Mouse (Mus musculus): ENCODE measurements around the gene Lpp. TPM values are rescaled to one million over a fixed set of nuclear protein-coding genes. Genes with fewer than 3 reads are reported as not detected.

The Lpp gene
- polyA plus RNA-seq, 1 experiment = 176 TPM

DNA sequence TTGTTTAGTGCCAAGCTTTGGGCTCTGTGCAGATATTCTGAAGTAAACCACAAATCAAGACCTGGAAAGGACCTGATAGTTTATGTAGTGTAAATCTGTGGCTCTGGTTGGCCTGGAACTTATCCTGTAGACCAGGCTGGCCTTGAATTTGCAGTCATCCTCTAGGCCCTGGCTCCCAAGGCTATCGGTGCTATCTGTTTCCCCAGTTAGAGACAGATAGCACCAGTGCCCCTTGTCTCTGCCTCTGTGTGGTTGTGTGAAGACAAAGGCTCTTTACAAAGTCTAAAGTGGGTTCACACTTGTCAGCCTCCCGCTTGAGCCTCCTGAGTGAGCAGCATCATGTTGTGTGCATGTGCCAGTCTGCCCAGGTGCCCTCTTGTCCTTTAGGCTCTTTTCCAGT lies 104.1 kb downstream of the Lpp start:
- Histone ChIP-seq H3K36me3 (ENCODE audit: control insufficient read depth, insufficient read depth, low read length) (no peaks in the 10 kb centered on the region), H3K27me3 (ENCODE audit: control insufficient read depth, insufficient read depth, low read length) (no peaks in the 10 kb centered on the region), H3K4me3 (ENCODE audit: control insufficient read depth, low read depth, low read length) (no peak overlapping the region), H3K4me1 (ENCODE audit: control insufficient read depth, insufficient read depth, low read length) (no peaks in the 10 kb centered on the region), H3K27ac (ENCODE audit: control insufficient read depth, insufficient read depth, low read depth, low read length) (no peak overlapping the region)
- no peak for TF ChIP-seq POLR2A (IDR thresholded peaks at IDR 0.05; ENCODE audit: control insufficient read depth, low read depth, low read length)
- no peak for TF ChIP-seq CTCF (IDR thresholded peaks at IDR 0.05; ENCODE audit: control insufficient read depth, insufficient read depth, insufficient replicate concordance, low read depth, low read length)

DNA sequence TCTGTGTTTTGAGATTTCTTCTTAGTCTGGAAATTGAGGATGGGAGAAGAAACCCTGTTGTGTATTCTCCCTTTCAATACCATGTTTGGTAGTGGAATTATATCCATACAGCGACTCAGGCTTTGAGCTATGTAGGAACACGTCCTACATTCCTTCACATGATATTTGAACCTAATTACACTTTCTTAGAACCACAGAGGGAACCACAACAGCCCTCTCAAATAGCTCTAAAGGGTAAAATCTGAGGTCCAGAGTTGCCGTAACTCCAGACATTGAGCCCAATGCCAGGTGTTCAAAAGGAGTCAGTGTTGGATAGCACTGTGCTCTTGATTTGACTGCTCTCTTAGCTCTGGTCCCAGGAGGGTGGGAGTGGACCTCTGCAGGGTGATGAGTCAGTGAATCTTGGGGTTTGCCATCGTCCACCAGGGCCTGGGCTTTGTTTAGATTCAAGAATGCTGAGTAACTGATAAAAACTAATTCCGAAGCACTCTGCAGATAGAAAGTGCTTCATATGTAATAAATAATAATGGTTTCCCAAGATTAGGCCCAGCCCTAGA lies 104.9 kb downstream of the Lpp start:
- no peak overlapping the region for H3K27ac ChIP-seq (ENCODE audit: control insufficient read depth, insufficient read depth, low read depth, low read length)
- H3K27me3 ChIP-seq (ENCODE audit: control insufficient read depth, insufficient read depth, low read length) = no peaks in the 10 kb centered on the region
- H3K36me3 ChIP-seq (ENCODE audit: control insufficient read depth, insufficient read depth, low read length) = no peaks in the 10 kb centered on the region
- TF ChIP-seq CTCF (IDR thresholded peaks at IDR 0.05; ENCODE audit: control insufficient read depth, insufficient read depth, insufficient replicate concordance, low read depth, low read length) = no peak
- no peak for TF ChIP-seq POLR2A (IDR thresholded peaks at IDR 0.05; ENCODE audit: control insufficient read depth, low read depth, low read length)
- H3K4me1 ChIP-seq (ENCODE audit: control insufficient read depth, insufficient read depth, low read length) = no peaks in the 10 kb centered on the region
- H3K4me3 ChIP-seq (ENCODE audit: control insufficient read depth, low read depth, low read length) = no peak overlapping the region

DNA sequence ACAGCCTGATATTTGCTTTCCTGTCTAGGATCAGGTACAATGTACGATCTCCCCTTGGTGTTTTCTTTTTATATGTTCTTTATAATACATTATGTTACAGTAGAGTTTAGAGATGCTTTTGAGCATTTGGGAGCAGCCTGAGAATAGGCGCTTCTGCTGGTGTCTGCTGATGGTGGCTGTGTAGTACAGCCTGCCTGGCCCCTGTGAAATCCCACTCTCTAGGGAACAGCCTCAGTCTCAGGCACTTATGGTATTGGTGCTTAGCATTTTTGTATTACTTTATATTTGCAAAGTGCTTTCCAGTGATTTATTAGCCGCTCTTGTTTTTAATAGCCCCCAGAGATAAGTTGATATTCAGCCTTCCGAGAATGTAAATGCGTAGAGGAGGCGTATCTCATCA lies 107.9 kb downstream of the Lpp start:
- Histone ChIP-seq H3K4me3 (ENCODE audit: control insufficient read depth, low read depth, low read length) (no peak overlapping the region), H3K27me3 (ENCODE audit: control insufficient read depth, insufficient read depth, low read length) (no peaks in the 10 kb centered on the region), H3K4me1 (ENCODE audit: control insufficient read depth, insufficient read depth, low read length) (no peaks in the 10 kb centered on the region), H3K27ac (ENCODE audit: control insufficient read depth, insufficient read depth, low read depth, low read length) (no peak overlapping the region), H3K36me3 (ENCODE audit: control insufficient read depth, insufficient read depth, low read length) (no peaks in the 10 kb centered on the region)
- no peak for TF ChIP-seq POLR2A (IDR thresholded peaks at IDR 0.05; ENCODE audit: control insufficient read depth, low read depth, low read length)
- no peak for TF ChIP-seq CTCF (IDR thresholded peaks at IDR 0.05; ENCODE audit: control insufficient read depth, insufficient read depth, insufficient replicate concordance, low read depth, low read length)

DNA sequence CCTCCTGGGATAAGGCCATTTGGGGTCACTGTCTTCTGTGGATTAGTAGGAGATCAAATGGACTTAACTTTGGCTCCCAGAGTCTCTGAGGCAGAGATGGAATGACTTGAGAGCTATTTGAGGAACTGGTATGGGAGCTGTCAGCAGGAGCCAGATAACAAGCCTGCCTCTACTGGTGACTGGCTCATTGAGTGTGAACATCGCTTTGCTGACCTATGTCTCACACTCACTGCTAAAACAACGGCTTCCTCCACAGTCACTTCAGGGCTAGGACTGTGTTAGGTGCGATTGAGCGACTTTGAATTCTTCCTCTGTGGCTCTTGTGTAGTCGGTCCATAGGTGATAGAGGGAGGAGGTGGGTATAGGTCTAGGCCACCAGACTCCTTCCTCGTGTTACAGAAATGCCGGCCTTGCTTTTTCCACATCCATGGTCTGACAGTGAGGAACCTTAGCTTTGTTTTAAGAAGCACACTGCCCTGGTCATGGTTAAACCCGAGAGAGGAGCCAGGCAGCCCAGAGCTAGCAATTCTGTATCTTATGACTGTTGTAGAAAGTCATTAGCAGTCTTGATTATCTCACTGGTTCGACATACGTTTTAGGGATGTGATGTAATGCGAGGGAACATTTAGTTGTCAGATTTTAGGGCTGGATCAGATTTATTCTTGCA lies 108.5 kb downstream of the Lpp start:
- TF ChIP-seq CTCF (IDR thresholded peaks at IDR 0.05; ENCODE audit: control insufficient read depth, insufficient read depth, insufficient replicate concordance, low read depth, low read length) (no peak), POLR2A (IDR thresholded peaks at IDR 0.05; ENCODE audit: control insufficient read depth, low read depth, low read length) (no peak)

DNA sequence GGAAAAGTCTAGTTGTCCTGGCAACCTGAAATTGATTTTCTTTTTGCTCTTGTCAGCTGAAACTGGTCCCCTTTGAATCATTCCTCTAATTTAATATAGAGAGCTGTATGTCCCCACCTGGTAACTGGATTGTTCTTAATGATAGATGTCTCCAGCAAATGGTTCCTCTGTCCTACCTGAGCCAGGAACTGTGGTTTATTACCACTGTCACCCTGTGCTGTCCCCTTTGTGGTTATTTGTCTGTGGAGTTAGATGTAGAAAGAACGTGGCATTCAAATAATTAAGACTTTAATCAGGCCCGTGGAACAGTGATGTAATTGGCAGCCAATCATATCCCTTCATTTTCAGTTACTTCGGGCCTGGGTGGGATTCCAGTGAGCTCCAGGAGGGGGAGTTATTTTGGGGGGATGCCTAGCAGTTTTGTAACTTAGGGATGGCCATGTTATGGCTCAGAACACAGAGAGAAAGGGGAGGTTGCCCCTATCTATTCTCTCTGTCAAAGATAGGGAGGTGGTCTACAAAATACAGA lies 109.1 kb downstream of the Lpp start:
- no peaks in the 10 kb centered on the region for H3K27me3 ChIP-seq (ENCODE audit: control insufficient read depth, insufficient read depth, low read length)
- H3K4me3 ChIP-seq (ENCODE audit: control insufficient read depth, low read depth, low read length) = no peak overlapping the region
- H3K36me3 ChIP-seq (ENCODE audit: control insufficient read depth, insufficient read depth, low read length) = no peaks in the 10 kb centered on the region
- no peak overlapping the region for H3K27ac ChIP-seq (ENCODE audit: control insufficient read depth, insufficient read depth, low read depth, low read length)
- no peak for TF ChIP-seq POLR2A (IDR thresholded peaks at IDR 0.05; ENCODE audit: control insufficient read depth, low read depth, low read length)
- TF ChIP-seq CTCF (IDR thresholded peaks at IDR 0.05; ENCODE audit: control insufficient read depth, insufficient read depth, insufficient replicate concordance, low read depth, low read length) = no peak
- no peaks in the 10 kb centered on the region for H3K4me1 ChIP-seq (ENCODE audit: control insufficient read depth, insufficient read depth, low read length)

More for the DNA sequence above, 108.5 kb downstream of the Lpp start:
- Histone ChIP-seq H3K36me3 (ENCODE audit: control insufficient read depth, insufficient read depth, low read length) (no peaks in the 10 kb centered on the region), H3K4me3 (ENCODE audit: control insufficient read depth, low read depth, low read length) (no peak overlapping the region), H3K27ac (ENCODE audit: control insufficient read depth, insufficient read depth, low read depth, low read length) (no peak overlapping the region), H3K4me1 (ENCODE audit: control insufficient read depth, insufficient read depth, low read length) (no peaks in the 10 kb centered on the region), H3K27me3 (ENCODE audit: control insufficient read depth, insufficient read depth, low read length) (no peaks in the 10 kb centered on the region)

DNA sequence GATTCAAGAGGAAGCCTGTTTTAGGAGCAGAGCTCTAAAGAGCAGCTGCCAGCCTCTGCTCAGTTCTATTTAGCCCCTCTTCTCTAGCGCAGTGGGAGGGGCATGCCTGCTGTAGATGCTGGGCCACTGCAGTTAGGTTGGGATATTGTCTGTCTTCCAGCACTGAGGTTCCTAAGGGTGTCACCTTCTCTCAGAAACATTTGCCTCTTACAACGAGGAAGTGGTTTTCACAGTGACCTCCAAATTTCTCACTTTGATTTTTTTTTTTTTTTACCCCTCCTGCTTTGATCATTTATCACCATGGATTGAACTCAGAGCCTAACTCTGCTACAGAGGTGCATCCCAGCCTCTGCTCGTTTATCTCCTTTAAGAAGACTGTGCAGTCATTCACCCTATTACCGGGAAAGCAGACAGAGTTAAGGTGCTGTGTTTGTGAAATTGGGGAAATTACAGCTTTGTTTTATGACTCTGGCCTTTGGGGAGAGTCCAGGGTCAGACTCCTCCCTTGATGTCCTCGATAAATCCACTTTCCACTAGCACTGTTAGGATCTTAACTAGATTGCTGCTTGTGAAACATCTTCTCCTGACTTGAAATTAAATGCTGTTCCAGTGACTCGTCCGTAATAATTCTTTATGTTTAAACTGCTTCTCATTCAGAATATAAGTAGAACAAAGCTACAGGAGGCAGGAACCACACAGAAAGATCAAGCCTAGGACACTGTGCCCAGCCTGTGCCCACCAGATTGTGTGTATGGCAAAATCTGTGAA lies 111.7 kb downstream of the Lpp start:
- no peak overlapping the region for H3K27ac ChIP-seq (ENCODE audit: control insufficient read depth, insufficient read depth, low read depth, low read length)
- no peak overlapping the region for H3K4me3 ChIP-seq (ENCODE audit: control insufficient read depth, low read depth, low read length)
- no peaks in the 10 kb centered on the region for H3K36me3 ChIP-seq (ENCODE audit: control insufficient read depth, insufficient read depth, low read length)
- TF ChIP-seq POLR2A (IDR thresholded peaks at IDR 0.05; ENCODE audit: control insufficient read depth, low read depth, low read length) (no peak), CTCF (IDR thresholded peaks at IDR 0.05; ENCODE audit: control insufficient read depth, insufficient read depth, insufficient replicate concordance, low read depth, low read length) (no peak)
- no peaks in the 10 kb centered on the region for H3K27me3 ChIP-seq (ENCODE audit: control insufficient read depth, insufficient read depth, low read length)
- no peaks in the 10 kb centered on the region for H3K4me1 ChIP-seq (ENCODE audit: control insufficient read depth, insufficient read depth, low read length)

DNA sequence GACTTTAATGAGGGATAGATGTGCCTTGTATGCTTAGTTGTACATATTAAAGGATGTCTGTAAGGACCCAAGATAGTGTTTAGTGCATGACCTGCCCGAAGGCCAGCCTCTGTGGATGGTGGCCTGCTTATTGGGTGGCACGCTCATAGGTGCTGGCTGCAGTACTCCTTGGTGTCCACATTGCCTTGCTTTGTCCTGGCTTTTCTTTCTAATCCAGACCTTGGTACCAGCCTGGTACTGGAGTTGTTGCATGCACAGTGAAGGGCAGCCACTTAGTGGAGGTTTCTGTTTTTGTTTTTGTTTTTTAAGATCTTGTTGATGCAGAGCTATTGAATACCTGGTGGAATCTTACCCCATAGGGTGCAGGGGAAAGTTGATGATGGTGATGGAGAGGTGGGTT lies 112.9 kb downstream of the Lpp start:
- TF ChIP-seq CTCF (IDR thresholded peaks at IDR 0.05; ENCODE audit: control insufficient read depth, insufficient read depth, insufficient replicate concordance, low read depth, low read length) (no peak), POLR2A (IDR thresholded peaks at IDR 0.05; ENCODE audit: control insufficient read depth, low read depth, low read length) (no peak)
- no peaks in the 10 kb centered on the region for H3K36me3 ChIP-seq (ENCODE audit: control insufficient read depth, insufficient read depth, low read length)
- H3K4me1 ChIP-seq (ENCODE audit: control insufficient read depth, insufficient read depth, low read length) = no peaks in the 10 kb centered on the region
- H3K27me3 ChIP-seq (ENCODE audit: control insufficient read depth, insufficient read depth, low read length) = no peaks in the 10 kb centered on the region
- no peak overlapping the region for H3K27ac ChIP-seq (ENCODE audit: control insufficient read depth, insufficient read depth, low read depth, low read length)
- no peak overlapping the region for H3K4me3 ChIP-seq (ENCODE audit: control insufficient read depth, low read depth, low read length)

Measured in testis, adult 2 months (tissue).